Mouse (Mus musculus): ENCODE data around the gene Rfx1.

Rfx1 gene

DNA sequence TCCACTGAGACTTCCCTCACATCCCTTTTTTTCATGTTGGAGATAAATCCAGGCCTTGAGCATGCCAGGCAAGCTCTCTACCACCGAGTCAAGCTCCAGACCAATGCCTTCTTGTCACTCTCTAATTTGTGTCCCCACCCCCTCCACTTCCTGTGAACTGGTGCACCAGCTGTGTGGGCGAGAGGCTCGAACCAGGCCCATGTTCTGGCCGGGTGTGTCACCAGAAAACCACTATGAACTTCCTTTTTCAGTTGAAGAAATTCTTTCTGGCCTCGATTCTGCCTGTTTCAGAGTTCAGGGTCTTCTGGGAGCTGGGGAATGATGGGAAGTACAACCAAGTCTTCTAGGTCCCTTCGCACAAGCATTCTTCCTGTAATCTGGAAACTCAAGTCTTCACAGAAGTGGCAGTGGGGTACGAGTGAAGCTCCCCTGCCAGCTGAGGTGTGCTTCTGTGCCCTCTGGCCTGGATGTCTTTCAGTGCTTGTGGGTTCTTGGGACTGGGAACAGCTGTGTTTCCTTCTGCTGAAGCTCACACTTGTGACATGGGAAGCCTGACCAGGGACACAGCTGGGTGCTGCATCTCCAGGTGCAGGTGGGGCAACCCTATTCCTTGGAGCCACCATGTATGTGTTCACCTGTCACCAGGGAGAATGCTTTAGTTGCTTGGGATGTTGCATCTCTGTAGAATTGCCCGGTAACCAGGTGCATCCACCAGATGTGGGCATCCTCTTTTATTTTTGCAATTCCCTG is 2.6 kb upstream of the Rfx1 start:
- no peak for DNase-seq

- DNase-seq, result no peak
Measured at GRCm38 (mm10) chr8:84065037-84065436, 1.6 kb upstream of the Rfx1 start, which contains the start of gene Gm10643. Gm10643 (minus strand) TSS chr8:84065137.

GRCm38 (mm10) chr8:84065457-84066072 is 1.1 kb upstream of the Rfx1 start:
- no peak for DNase-seq

GRCm38 (mm10) chr8:84067047-84067573 is 476 bp downstream of the Rfx1 start:
- DNase-seq, result peak; percentile 98 to 99

- DNase-seq, result no peak
Measured at GRCm38 (mm10) chr8:84067911-84068310, 1.3 kb downstream of the Rfx1 start.

GRCm38 (mm10) chr8:84068316-84069035 is 1.8 kb downstream of the Rfx1 start:
- no peak for DNase-seq

GRCm38 (mm10) chr8:84069169-84069568 is 2.5 kb downstream of the Rfx1 start:
- DNase-seq, result no peak

DNA sequence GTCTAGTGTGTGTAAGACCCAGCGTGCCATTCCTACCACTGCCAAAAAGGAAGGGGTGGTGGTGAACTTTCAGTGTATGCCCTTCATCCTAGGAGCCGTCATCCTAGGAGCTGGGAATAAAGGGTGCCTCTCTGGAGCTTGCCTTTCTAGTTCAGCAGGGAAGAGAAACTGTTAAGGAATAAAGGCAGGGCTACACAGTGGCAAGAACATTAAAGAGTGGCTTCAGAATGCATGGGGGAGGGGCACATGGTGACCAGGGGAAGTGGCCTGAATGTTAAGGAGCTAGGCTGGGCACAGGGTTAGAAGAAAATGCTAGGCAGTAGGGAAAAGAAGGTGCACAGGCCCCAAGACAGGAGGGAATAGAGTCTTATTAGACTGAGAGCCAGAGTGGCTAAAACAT is 3.1 kb downstream of the Rfx1 start:
- DNase-seq, result no peak

GRCm38 (mm10) chr8:84070241-84070640 is 3.6 kb downstream of the Rfx1 start:
- DNase-seq, result no peak

DNA sequence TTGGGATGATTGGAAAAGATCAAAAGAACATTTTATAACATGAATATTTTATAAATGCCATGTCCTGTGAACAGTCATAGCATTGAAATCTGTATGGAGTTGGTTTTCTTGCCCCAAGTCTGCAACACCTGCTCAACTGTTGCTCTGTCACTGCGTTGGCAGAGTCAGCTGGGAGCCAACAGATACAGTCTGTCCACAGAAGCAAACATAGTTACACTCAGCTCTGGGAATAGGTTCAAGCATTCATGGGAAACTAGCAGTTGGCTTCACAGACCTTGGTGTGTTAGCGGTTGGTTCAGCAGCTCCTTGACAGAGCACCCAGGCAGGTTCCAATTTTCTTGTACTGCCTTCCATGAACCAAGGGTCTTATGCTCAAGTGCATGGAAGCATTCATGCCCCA is 4.0 kb downstream of the Rfx1 start:
- DNase-seq, result no peak

GRCm38 (mm10) chr8:84071921-84072320 is 5.3 kb downstream of the Rfx1 start:
- no peak for DNase-seq

- DNase-seq, result no peak
Measured at GRCm38 (mm10) chr8:84072321-84072720, 5.7 kb downstream of the Rfx1 start.

- DNase-seq, result no peak
Measured at GRCm38 (mm10) chr8:84073230-84073976, 6.8 kb downstream of the Rfx1 start.

DNA sequence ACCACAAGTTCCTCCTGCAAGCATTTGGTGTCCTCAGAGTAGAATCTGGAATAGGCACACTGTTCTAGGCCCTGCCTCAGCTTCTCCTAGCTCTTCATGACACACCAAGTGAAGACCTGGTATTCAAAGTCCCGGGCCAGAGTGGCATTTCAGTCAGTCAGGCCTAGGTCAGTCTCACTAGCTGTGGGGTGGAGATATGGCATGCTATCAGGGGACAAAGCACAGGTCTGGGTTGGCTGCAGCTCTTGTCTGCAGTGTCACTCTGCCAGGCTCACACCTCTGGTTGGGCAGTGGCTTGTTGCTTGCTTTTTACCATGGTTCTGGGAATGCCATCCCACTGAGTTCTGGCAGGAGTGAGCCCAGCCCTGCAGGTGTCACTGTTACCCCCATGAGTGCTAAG is 9.8 kb downstream of the Rfx1 start:
- DNase-seq, result no peak

- DNase-seq, result no peak
Measured at GRCm38 (mm10) chr8:84076849-84077248, 10.2 kb downstream of the Rfx1 start.

DNA sequence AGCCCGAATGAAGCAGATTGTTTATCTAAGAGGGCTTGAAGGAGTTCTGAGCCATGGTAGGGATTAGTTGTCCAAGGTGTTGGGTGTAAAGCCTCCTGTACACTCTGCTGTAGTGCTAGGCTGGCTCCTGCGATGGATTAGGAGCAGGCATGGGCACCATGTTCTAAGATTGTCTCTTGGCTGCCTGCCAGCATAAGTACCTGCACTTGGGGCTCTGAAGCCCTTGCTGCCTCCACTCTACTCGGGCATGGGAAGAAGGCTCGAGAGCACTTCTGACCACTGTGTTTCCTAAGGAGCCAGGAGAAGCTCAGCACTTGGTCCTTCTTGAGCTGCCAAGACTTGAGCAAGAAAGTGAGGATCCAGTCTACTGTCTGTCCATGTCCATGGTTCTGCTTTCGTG is 12.6 kb downstream of the Rfx1 start:
- no peak for DNase-seq

- DNase-seq, result peak; percentile 42 to 52
Measured at GRCm38 (mm10) chr8:84083829-84084241, 17.2 kb downstream of the Rfx1 start.

DNA sequence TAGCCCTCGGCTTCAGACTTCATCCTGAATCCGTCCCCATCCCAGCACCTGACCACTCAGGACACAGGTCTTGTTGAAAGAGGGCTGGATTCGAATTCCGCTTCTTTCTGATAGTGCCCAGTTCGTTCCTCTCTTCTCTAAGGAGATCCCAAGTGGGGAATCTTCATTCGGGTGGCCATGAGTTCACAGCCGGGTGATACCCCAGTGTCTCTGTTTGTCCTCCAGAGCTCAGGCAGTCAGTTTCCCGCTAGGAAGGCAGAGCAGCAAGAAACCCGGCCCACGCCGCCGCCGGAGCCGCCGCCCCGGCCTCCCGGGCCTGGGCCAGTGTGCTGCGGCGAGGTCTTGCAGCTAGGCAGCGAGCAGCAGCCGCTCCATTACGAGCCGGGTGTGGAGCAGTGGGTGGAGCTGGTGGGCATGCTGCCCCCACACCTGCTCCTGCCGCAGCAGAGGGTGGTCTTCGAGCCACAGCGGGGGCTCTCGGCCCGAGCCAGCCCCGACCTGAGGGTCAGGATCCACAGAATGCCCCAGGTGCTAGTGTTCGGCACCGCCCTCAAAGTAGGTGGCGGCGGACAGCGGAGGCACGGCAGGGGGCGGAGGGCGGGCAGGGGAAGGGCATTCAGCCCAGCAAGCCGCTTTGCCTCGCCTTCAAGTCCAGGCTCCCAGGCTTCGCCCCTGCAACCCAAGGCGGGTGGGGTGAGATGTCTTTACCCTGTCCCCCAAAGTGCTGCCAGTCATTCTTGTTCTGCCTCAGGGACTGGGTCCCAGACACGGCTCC is 17.9 kb downstream of the Rfx1 start:
- peak; percentile 24 to 38 for DNase-seq

- no peak for DNase-seq
Measured at GRCm38 (mm10) chr8:84087156-84087555, 20.5 kb downstream of the Rfx1 start.

DNA sequence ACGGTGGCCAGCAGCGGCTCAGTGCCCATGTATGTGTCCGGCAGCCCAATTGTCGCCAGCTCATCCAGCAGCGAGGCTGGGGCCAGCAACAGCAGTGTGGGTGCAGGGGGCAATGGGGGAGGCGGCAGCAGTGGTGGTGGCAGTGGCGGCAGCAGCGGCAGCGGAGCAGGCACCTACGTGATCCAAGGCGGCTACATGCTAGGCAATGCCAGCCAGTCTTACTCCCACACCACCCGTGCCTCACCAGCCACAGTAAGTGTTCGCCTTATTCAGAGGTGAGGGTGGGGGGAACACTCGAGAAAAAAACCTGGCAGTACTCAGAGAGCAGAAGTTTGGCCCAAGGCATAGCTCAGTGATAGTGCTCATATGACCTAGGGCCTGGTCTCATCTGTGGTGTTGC is 21.2 kb downstream of the Rfx1 start:
- no peak for DNase-seq

- DNase-seq, result no peak
Measured at GRCm38 (mm10) chr8:84089277-84089676, 22.6 kb downstream of the Rfx1 start.

DNA sequence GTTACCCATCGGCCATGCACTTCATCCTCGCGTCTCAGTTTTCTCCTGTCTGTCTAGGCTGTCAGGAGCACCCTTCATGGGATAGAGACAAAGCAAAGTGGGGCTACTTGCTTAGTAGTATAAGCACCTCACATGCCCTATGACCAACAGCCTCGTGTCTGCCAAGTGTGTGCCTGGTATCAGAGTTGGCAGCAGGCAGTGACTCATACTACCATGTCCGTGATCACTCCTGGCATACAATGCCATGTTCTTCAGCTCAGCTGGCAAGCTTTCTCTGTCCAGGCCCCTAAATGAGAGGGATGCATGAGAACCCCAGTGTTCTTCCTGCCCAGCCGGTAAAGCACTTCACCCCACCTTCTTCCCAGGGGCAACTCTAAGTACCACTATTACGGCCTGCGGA is 24.0 kb downstream of the Rfx1 start:
- DNase-seq, result no peak

All from cerebellum, postnatal 10 days (tissue).